Mouse (Mus musculus): ENCODE results near the gene Serf2. TPM values are rescaled to one million over a fixed set of nuclear protein-coding genes. Genes with fewer than 3 reads are reported as not detected.

Gene Serf2
- 100 to 1,000 TPM; 341 to 387 TPM for total RNA-seq (2021)
- long read RNA-seq, experiment 1, transcript Serf2-204 (3 exons, 3,056 nt), result major isoform, 504 of 556 reads
- long read RNA-seq, experiment 1, transcript Serf2-201 (3 exons, 525 nt), result minor isoform, 10 of 556 reads
- long read RNA-seq, experiment 1, transcript Serf2-203 (2 exons, 3,105 nt), result minor isoform, 7 of 556 reads
- long read RNA-seq, experiment 1, partial matches to known transcripts, result 5 of 556 reads
- long read RNA-seq, experiment 1, other reads (novel, unspliced or antisense), result 27 of 556 reads
- long read RNA-seq, experiment 2, transcript Serf2-204 (3 exons, 3,056 nt), result major isoform, 456 of 490 reads
- long read RNA-seq, experiment 2, transcript Serf2-201 (3 exons, 525 nt), result minor isoform, 9 of 490 reads
- long read RNA-seq, experiment 2, partial matches to known transcripts, result 6 of 490 reads
- long read RNA-seq, experiment 2, other reads (novel, unspliced or antisense), result 15 of 490 reads

- intact Hi-C loops (cut with DNase I), result loop anchor here (1.0 to 5.0 kb wide), 2 partner anchors 25 to 37 kb away; partner anchors contain the start of genes Catsper2, Mfap1b and Pdia3
- peak; percentile 100 for DNase-seq
Measured at GRCm38 (mm10) chr2:121448739-121449535, at the start of gene Serf2. Serf2 (plus strand) TSS chr2:121449195.

DNA sequence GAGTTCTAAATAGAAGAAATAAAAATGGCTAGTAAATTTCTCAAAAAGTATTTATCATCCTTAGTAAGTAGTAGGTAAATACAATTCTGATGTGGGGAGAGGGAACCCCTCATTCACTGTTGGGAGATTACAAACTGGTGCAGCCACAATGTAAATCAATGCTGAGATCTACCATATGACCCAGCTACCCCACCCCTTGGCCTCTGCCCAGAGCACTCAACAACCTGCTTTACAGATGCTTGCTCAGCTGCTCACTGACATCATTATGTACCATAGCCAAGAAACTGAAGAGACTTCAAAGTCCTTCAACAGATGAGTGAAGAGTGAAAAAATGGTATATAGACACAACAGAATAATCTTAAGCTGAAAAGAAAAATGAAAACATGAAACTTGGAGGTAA, 45.7 kb upstream of the Serf2 start:
- DNase-seq, result no peak
- intact Hi-C loops (cut with DNase I), result no loop called here

DNA sequence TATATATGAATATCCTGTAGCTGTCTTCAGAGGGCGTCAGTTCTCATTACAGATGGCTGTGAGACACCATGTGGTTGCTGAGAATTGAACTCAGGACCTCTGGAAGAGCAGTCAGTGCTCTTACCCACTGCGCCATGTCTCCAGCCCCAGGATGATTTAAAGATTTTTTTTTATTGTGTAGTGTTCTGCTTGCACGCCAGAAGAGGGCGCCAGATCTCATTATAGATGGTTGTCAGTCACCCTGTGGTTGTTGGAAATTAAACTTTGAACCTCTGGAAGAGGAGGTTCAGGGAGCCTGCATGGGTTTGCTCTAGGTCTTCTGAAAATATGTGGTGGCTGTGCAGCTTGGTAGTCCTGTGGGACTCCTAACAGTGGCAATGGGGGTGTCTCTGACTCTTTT, 40.8 kb upstream of the Serf2 start:
- DNase-seq, result peak; percentile 33 to 43
- intact Hi-C loops (cut with DNase I), result loop anchor here (2.0 kb wide), 1 partner anchor 27 kb away; no protein-coding TSS in a partner anchor

DNA sequence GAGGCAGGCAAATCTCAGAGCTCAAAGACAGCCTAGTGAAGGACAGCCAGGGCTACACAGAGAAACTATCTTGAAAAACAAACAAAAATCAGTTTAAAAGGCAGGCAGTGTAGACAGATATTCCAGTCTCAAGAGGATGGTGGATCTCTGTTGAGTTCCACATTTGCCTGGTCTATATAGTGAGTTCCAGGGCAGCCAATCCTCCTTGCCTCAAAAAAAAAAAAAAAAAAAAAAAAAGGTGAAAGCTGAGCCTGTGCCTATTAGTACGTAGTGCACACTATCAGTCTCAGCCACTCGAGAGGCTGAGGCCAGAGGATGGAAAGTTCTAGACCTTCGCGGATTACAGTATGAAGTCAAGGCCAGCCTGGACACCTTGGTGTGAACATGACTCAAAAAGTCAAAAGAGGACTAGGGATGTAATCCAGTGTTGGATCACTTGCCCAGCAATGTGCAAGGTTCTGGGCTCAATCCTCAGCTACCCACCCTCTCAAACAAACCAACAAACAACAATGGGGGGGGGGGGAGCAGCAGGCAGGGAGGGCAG, 36.1 kb upstream of the Serf2 start:
- intact Hi-C loops (cut with DNase I), result loop anchor here (5.0 to 10.0 kb wide), 2 partner anchors 34 to 1318 kb away; partner anchors contain the start of gene Serf2
- DNase-seq, result no peak

DNA sequence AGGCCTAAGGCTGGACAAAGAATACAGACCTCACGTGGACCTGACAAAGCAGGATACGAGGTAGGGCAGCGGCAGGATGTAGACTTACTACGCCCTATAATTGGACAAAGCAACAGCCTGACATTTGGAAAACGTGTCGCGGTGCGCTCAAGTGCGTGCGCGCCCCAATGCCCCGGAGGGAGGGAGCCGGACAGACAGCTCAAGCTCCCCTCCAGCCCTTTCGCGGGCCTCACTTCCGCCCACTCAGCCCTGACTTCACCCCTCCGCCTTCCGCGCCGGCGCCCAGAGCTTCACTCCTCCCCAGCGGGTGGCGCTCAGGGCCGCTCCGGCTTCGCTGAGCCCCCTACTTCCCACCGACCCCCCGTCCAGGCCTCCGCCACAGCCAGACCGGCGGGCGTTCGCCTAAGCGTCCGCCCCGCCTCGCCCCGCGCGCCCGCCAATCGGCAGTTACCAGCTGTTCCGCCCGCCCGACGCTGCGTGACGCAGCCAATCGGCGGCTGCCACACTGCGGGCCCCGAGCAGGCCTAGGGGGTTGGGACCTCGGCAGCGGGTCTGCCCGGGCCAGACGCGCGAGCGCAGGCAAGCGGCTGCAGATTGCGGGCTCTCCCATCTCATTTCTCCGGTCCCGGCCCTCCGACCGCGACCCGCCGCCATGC, 35.5 kb upstream of the Serf2 start, which contains the start of the genes Pdia3 and Catsper2:
TSS of gene Pdia3 (plus strand) at position 389 of the 656 bp plus-strand sequence.
TSS of gene Catsper2 (minus strand) at position 406 of the 656 bp plus-strand sequence.
- intact Hi-C loops (cut with DNase I), result loop anchor here (5.0 to 10.0 kb wide), 2 partner anchors 34 to 1319 kb away; partner anchors contain the start of gene Serf2
- peak; percentile 97 to 98 for DNase-seq

GRCm38 (mm10) chr2:121414139-121414685, 34.8 kb upstream of the Serf2 start:
- intact Hi-C loops (cut with DNase I), result loop anchor here (5.0 to 10.0 kb wide), 2 partner anchors 33 to 1319 kb away; partner anchors contain the start of gene Serf2
- DNase-seq, result no peak

DNA sequence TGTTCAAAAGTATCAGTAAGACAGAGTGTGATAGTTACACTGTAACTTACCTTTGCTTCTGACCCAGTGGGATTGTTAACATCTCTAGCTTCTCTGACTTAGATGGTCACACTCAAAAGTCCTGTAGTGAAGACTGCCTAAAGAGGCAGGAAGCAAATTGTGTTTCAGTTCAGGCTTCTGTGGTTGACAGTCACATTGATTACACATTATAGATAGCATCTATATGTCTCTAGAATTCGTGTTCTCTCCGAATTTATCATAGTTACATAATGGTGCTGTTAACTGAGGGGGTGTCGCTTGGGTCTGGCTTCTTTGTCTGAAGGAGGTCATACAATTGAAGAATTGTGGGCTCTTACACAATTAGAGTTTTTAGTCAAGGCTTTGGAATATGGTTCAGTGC, 33.9 kb upstream of the Serf2 start:
- intact Hi-C loops (cut with DNase I), result loop anchor here (10.0 kb wide), 1 partner anchor 1320 kb away; no protein-coding TSS in a partner anchor

GRCm38 (mm10) chr2:121415591-121415990, 33.4 kb upstream of the Serf2 start:
- intact Hi-C loops (cut with DNase I), result loop anchor here (10.0 kb wide), 1 partner anchor 1321 kb away; no protein-coding TSS in a partner anchor
- DNase-seq, result no peak

More for the DNA sequence above, 33.9 kb upstream of the Serf2 start:
- DNase-seq, result no peak

- intact Hi-C loops (cut with DNase I), result loop anchor here (10.0 kb wide), 1 partner anchor 1322 kb away; no protein-coding TSS in a partner anchor
- DNase-seq, result no peak
Measured at GRCm38 (mm10) chr2:121416356-121416755, 32.6 kb upstream of the Serf2 start.

DNA sequence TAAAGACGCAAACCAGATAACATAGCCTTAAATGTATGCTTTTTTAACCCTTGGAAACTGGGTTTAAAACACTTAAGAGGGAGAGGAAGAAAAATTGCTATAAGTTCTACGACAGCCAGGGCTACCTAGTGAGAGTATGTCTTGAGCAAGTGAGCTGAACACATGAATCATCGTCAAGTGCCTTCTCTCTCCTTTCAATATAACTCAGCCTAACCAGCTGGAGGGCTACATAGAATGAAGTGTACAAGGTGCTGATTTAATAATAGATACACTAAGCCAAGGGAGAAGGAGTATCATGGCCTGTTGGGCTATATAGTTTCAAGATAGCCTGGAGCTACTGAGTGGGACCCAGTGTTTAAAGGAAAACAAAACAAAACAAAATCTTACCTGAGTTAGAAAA, 30.5 kb upstream of the Serf2 start:
- DNase-seq, result no peak
- intact Hi-C loops (cut with DNase I), result loop anchor here (10.0 kb wide), 1 partner anchor 1324 kb away; no protein-coding TSS in a partner anchor

- intact Hi-C loops (cut with DNase I), result no loop called here
- no peak for DNase-seq
Measured at GRCm38 (mm10) chr2:121423166-121423565, 25.8 kb upstream of the Serf2 start.

DNA sequence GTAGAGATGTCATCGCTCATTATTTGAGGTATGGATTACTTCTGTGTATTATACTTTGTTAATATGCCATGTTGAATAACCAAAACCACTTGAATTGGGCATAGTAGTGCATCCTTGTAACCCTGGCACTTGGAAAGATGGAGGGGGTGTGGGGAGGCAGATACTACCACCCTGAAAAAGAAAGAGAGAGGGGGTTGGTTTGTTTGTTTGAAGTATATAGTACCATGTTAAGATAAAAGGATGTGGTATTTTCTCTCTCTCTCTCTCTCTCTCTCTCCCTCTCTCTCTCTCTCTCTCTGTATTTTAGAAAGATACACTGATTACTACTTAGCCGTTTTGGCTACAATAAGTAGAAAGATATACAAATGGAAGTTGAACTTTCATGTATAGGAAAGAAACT, 23.1 kb upstream of the Serf2 start:
- no peak for DNase-seq

GRCm38 (mm10) chr2:121434854-121435253, 14.1 kb upstream of the Serf2 start:
- intact Hi-C loops (cut with DNase I), result loop anchor here (2.0 kb wide), 1 partner anchor 26 kb away; no protein-coding TSS in a partner anchor
- no peak for DNase-seq

More for the DNA sequence above, 23.1 kb upstream of the Serf2 start:
- intact Hi-C loops (cut with DNase I), result no loop called here

DNA sequence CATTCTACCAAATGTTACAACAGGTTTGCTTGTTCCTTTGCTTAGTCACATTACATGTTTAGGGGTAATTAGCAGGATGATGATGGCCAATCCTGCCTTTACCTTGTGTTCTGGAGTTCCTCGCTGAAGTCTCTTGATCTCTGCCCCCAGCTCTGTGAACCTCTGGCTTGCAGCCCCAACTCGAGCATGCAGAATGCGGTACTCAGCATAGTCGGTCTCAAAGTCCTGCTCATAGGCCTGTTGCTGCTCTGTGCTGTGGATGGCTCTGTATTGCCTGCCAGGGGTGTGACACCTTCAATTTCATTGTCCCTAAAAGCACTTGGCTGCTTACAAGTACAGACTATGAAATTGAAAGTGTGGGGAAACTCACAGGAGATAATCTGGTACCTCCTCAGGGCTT, 9.2 kb upstream of the Serf2 start:
- intact Hi-C loops (cut with DNase I), result no loop called here
- DNase-seq, result no peak

- intact Hi-C loops (cut with DNase I), result no loop called here
- DNase-seq, result no peak
Measured at GRCm38 (mm10) chr2:121440834-121441605, 8.0 kb upstream of the Serf2 start.

DNA sequence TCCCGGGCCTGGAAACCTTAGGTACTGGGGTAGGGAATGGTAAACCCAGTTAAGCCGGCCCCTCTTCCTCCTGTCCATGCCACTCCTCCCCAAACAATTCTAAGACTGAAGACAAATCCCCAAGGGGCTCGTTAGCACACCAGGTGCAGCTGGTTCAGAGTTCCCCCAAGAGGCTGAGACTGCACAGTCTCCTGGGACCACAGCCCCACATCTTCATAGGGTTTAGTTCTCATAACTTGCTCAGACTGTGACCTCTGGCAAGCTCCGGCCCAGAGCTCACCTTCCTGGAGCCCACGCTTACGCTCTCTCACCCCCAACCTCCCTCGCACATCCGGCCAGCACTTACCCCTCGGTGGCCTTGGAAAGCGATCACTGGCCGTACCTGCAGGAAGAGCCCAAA, 7.2 kb upstream of the Serf2 start:
- no peak for DNase-seq
- intact Hi-C loops (cut with DNase I), result no loop called here

- DNase-seq, result peak; percentile 69 to 72
- intact Hi-C loops (cut with DNase I), result no loop called here
Measured at GRCm38 (mm10) chr2:121442259-121443067, 6.5 kb upstream of the Serf2 start.

DNA sequence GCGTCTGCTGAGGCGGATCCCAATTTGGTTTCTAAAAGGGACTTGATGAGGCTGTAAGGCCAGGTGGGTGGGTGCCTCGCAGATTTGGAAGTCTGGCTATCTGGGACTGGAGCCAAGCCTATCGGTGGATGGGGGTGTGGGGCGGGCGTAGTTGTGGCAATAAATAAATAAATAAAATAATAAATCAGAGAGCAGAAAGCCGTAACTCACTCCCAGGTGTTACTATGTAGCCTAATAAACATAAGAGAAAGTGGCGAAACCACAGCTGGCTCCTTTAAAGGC, 6.0 kb upstream of the Serf2 start:
- intact Hi-C loops (cut with DNase I), result no loop called here
- no peak for DNase-seq
